Mouse (Mus musculus) CH12.LX (cell line): ENCODE results near the gene Rbpjl.

Experiments used
- CHD1 ChIP-seq: IDR thresholded peaks from 2 replicates; pipeline ENCODE4 v1.6.1; 2012; ENCODE audit warnings: low read depth, low read length, improper control_type of control experiment, inconsistent platforms
- CTCF ChIP-seq, 2 experiments: IDR thresholded peaks in 1 of 2; conservative IDR thresholded peaks in 1 of 2; 2 replicates each; pipeline ENCODE4 v1.5.1; 2011 to 2012; ENCODE audit warnings: low read depth in 2 of 2, low read length in 2 of 2, improper control_type of control experiment in 1 of 2, inconsistent platforms in 1 of 2, mild to moderate bottlenecking in 1 of 2, moderate library complexity in 1 of 2
- EP300 ChIP-seq: IDR thresholded peaks from 2 replicates; pipeline ENCODE4 v1.6.1; 2011; ENCODE audit warnings: low read length, improper control_type of control experiment
- GABPA ChIP-seq: IDR thresholded peaks from 2 replicates; pipeline ENCODE4 v1.6.1; 2012; ENCODE audit warnings: low read depth, low read length, improper control_type of control experiment, inconsistent platforms; ENCODE audit not compliant: insufficient replicate concordance
- MAFK ChIP-seq: IDR thresholded peaks from 2 replicates; pipeline ENCODE4 v1.6.1; 2011; ENCODE audit warnings: low read length, improper control_type of control experiment; ENCODE audit not compliant: insufficient replicate concordance
- MAZ ChIP-seq: IDR thresholded peaks from 2 replicates; pipeline ENCODE4 v1.6.1; 2012; ENCODE audit warnings: low read depth, mild to moderate bottlenecking, inconsistent platforms, low read length, improper control_type of control experiment, moderate library complexity
- POLR2A ChIP-seq: IDR thresholded peaks from 2 replicates; pipeline ENCODE4 v1.6.1; 2011; ENCODE audit warnings: low read depth, mild to moderate bottlenecking, improper control_type of control experiment, low read length
- RAD21 ChIP-seq: IDR thresholded peaks from 2 replicates; pipeline ENCODE4 v1.6.1; 2011; ENCODE audit warnings: low read depth, mild to moderate bottlenecking, low read length, improper control_type of control experiment, moderate library complexity
- TCF12 ChIP-seq: IDR thresholded peaks from 2 replicates; pipeline ENCODE4 v1.6.1; 2014; ENCODE audit warnings: low read depth, mild to moderate bottlenecking, inconsistent platforms, low read length, improper control_type of control experiment
- USF2 ChIP-seq: conservative IDR thresholded peaks from 2 replicates; pipeline ENCODE4 v1.6.1; 2011; ENCODE audit warnings: low read depth, low read length, improper control_type of control experiment
- ZKSCAN1 ChIP-seq: IDR thresholded peaks from 2 replicates; pipeline ENCODE4 v1.6.1; 2012; ENCODE audit warnings: low read depth, inconsistent platforms, low read length, improper control_type of control experiment, borderline replicate concordance
- ZMIZ1 ChIP-seq: IDR thresholded peaks from 2 replicates; pipeline ENCODE4 v1.6.1; 2012; ENCODE audit warnings: low read depth, mild to moderate bottlenecking, inconsistent platforms, low read length, improper control_type of control experiment

- TF ChIP-seq ZKSCAN1 (no peak), GABPA (no peak), TCF12 (no peak), EP300 (no peak), CTCF (conservative IDR thresholded peaks at IDR 0.05 in 1 of 2, IDR thresholded peaks at IDR 0.05 in 1 of 2; ENCODE audit: low read depth in 2 of 2, low read length in 2 of 2) (no peak), MAZ (no peak), MAFK (no peak), USF2 (no peak), POLR2A (no peak), CHD1 (no peak), RAD21 (no peak), ZMIZ1 (no peak)
These were observed 2.1 kb downstream of the Rbpjl start, which contains the start of gene Matn4 for GRCm38 (mm10) chr2:164405060-164405459.
